Mouse (Mus musculus) midbrain, embryonic 13.5 days (tissue): ENCODE measurements around the gene Cadps. TPM values are rescaled to one million over a fixed set of nuclear protein-coding genes. Genes with fewer than 3 reads are reported as not detected.

Experiments used
- ATAC-seq: fragments of 200-750 bp; cut with Nextera tagmentation; 2 replicates; pipeline ENCODE4 v1.8.0; 2017; ENCODE audit warnings: mild to moderate bottlenecking, moderate TSS enrichment, moderate library complexity
- H3K27ac ChIP-seq: fragments of 300-500 bp; sonication (generic); 2 replicates; pipeline ENCODE4 v1.5.1; 2015; ENCODE audit warnings: inconsistent platforms, mild to moderate bottlenecking, moderate library complexity
- H3K27me3 ChIP-seq: fragments of 300-500 bp; sonication (generic); 2 replicates; pipeline ENCODE4 v1.6.1; 2015; ENCODE audit warnings: mild to moderate bottlenecking, inconsistent platforms
- H3K36me3 ChIP-seq: fragments of 300-500 bp; sonication (generic); 2 replicates; pipeline ENCODE4 v1.6.1; 2015; ENCODE audit warnings: mild to moderate bottlenecking, inconsistent platforms
- H3K4me1 ChIP-seq: fragments of 300-500 bp; sonication (generic); replicated peaks from 2 replicates; pipeline ENCODE4 v1.6.1; 2015; ENCODE audit warnings: inconsistent platforms
- H3K4me2 ChIP-seq: fragments of 300-500 bp; sonication (generic); replicated peaks from 2 replicates; pipeline ENCODE4 v1.6.1; 2015; ENCODE audit warnings: moderate library complexity, mild to moderate bottlenecking, inconsistent platforms
- H3K4me3 ChIP-seq: fragments of 300-500 bp; sonication (generic); replicated peaks from 2 replicates; pipeline ENCODE4 v1.5.1; 2015; ENCODE audit warnings: mild to moderate bottlenecking, inconsistent platforms
- H3K9ac ChIP-seq: fragments of 300-500 bp; sonication (generic); replicated peaks from 2 replicates; pipeline ENCODE4 v1.6.1; 2015; ENCODE audit warnings: mild to moderate bottlenecking, inconsistent platforms
- H3K9me3 ChIP-seq: fragments of 300-500 bp; sonication (generic); 2 replicates; pipeline ENCODE4 v1.6.1; 2016; ENCODE audit warnings: mild to moderate bottlenecking, inconsistent platforms
- WGBS: fragments of 180-500 bp; shearing (Covaris S2); methylation state at CpG from one replicate; pipeline ENCODE4 v1.1.7; 2015; 5-methylcytosine and 5-hydroxymethylcytosine counted together
- polyA plus RNA-seq: library from polyadenylated mRNA; unstranded; fragments of >200 nt; fragmentation: Nextera tagmentation; extraction: Ambion mirVana; gene quantifications from 2 replicates; pipeline ENCODE4 v1.2.1, GENCODE M21; 2015

Gene Cadps
- polyA plus RNA-seq, 1 experiment from 2014 or later, result 24.2 TPM

- Histone ChIP-seq H3K9ac (no peak overlapping the region), H3K4me1 (0 out of 2 replicates have a peak, but pooled peaks cover 3% of the 10 kb centered on the region), H3K27me3 (no peaks in the 10 kb centered on the region), H3K27ac (no peak overlapping the region), H3K4me3 (no peak overlapping the region), H3K36me3 (0 out of 2 replicates have a peak, but pooled peaks cover 4% of the 10 kb centered on the region), H3K4me2 (no peak overlapping the region), H3K9me3 (no peaks in the 10 kb centered on the region)
- ATAC-seq, result 0 out of 2 replicates have a peak, but pooled peaks have one; percentile 37
- 42% methylated on average over 3 of the region's 3 CpGs for WGBS
Measured at GRCm38 (mm10) chr14:12718766-12719165, 104.1 kb downstream of the Cadps start.

DNA sequence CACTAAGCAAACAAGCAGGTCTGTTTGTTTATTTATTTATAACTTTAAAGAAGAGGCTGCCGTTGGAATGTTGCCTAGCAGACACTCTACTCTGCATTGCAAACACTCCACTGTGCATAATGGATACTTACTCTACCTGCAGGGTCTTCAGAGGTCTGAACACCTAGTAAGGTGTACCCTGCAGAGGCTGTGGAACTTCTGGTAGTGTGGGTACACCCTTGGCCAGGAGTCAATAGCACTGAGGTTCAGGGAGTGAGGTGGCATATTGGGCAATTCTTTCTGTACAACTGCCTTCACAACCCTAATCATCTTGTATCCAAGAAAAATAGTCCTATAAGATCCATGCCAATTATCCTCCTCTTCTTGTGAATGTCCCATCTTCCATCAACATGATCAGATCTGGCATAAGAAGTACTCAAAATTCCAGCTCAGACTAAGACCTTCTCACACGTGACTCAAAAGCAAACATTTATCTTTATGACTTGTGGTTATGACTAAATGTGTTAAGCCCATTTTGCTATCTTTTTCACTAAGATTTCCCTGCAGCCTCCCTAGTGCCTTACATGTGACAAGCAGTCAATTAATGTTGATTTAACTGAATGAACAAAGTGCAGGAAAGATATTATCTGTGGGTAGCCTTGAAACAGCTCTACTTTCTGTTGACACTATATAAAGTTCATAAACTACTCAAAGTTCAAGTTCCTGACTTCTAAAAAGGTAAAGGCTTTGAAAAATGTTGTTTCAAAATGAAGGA, 106.8 kb downstream of the Cadps start:
- Histone ChIP-seq H3K27me3 (no peaks in the 10 kb centered on the region), H3K36me3 (0 out of 2 replicates have a peak, but pooled peaks cover 8% of the 10 kb centered on the region), H3K4me2 (no peak overlapping the region), H3K4me3 (no peak overlapping the region), H3K9ac (no peak overlapping the region), H3K4me1 (0 out of 2 replicates have a peak, but pooled peaks cover 3% of the 10 kb centered on the region), H3K27ac (no peak overlapping the region), H3K9me3 (no peaks in the 10 kb centered on the region)
- ATAC-seq, result no peak
- 78% methylated on average over 2 of the region's 2 CpGs for WGBS

- peaks cover 16% of the 10 kb centered on the region for H3K36me3 ChIP-seq
- H3K27me3 ChIP-seq, result no peaks in the 10 kb centered on the region
- no peak overlapping the region for H3K27ac ChIP-seq
- no peaks in the 10 kb centered on the region for H3K4me1 ChIP-seq
- no peak overlapping the region for H3K4me2 ChIP-seq
- H3K9ac ChIP-seq, result no peak overlapping the region
- 93% methylated on average over 3 of the region's 3 CpGs for WGBS
- no peak overlapping the region for H3K4me3 ChIP-seq
- no peaks in the 10 kb centered on the region for H3K9me3 ChIP-seq
- ATAC-seq, result no peak
Measured at GRCm38 (mm10) chr14:12707395-12707794, 115.5 kb downstream of the Cadps start.

GRCm38 (mm10) chr14:12704461-12704860, 118.4 kb downstream of the Cadps start:
- no peak for ATAC-seq
- no peak overlapping the region for H3K9ac ChIP-seq
- H3K4me3 ChIP-seq, result no peak overlapping the region
- no peak overlapping the region for H3K27ac ChIP-seq
- no peak overlapping the region for H3K4me2 ChIP-seq
- WGBS, result 64% methylated on average over 2 of the region's 2 CpGs
- H3K36me3 ChIP-seq, result peaks cover 16% of the 10 kb centered on the region
- no peaks in the 10 kb centered on the region for H3K9me3 ChIP-seq
- no peaks in the 10 kb centered on the region for H3K4me1 ChIP-seq
- H3K27me3 ChIP-seq, result no peaks in the 10 kb centered on the region

DNA sequence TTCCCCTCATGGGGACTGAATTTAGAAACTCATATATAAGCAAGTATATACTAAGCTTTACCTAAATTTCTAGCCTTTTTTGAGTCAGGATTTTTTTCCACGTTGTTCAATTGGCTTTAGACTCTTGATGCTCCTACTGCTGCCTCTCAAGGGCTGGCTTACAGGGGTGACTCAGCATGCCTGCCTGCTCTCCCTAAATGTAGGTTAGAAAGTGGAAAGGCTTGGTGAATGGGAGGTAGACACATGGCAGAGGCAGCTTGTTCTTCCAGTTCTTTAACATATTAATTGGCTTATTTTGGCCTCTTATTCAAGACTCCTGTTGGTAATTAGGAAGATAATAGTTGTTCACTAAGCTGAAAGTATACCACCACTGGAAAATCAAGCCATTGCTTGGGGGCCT, 132.7 kb downstream of the Cadps start:
- Histone ChIP-seq H3K27me3 (no peaks in the 10 kb centered on the region), H3K27ac (no peak overlapping the region), H3K4me1 (no peaks in the 10 kb centered on the region), H3K36me3 (no peaks in the 10 kb centered on the region), H3K4me2 (no peak overlapping the region), H3K9ac (no peak overlapping the region), H3K4me3 (no peak overlapping the region), H3K9me3 (no peaks in the 10 kb centered on the region)
- WGBS, result 33% methylated on average over 1 of the region's 1 CpGs
- no peak for ATAC-seq

- Histone ChIP-seq H3K36me3 (no peaks in the 10 kb centered on the region), H3K4me1 (peaks cover 7% of the 10 kb centered on the region), H3K9me3 (no peaks in the 10 kb centered on the region), H3K4me3 (no peak overlapping the region), H3K27ac (0 out of 2 replicates have a peak overlapping the region, but pooled peaks have one; percentile 30), H3K9ac (no peak overlapping the region), H3K4me2 (no peak overlapping the region), H3K27me3 (no peaks in the 10 kb centered on the region)
- 64% methylated on average over 3 of the region's 3 CpGs for WGBS
- ATAC-seq, result no peak
Measured at GRCm38 (mm10) chr14:12685015-12685414, 137.9 kb downstream of the Cadps start.

DNA sequence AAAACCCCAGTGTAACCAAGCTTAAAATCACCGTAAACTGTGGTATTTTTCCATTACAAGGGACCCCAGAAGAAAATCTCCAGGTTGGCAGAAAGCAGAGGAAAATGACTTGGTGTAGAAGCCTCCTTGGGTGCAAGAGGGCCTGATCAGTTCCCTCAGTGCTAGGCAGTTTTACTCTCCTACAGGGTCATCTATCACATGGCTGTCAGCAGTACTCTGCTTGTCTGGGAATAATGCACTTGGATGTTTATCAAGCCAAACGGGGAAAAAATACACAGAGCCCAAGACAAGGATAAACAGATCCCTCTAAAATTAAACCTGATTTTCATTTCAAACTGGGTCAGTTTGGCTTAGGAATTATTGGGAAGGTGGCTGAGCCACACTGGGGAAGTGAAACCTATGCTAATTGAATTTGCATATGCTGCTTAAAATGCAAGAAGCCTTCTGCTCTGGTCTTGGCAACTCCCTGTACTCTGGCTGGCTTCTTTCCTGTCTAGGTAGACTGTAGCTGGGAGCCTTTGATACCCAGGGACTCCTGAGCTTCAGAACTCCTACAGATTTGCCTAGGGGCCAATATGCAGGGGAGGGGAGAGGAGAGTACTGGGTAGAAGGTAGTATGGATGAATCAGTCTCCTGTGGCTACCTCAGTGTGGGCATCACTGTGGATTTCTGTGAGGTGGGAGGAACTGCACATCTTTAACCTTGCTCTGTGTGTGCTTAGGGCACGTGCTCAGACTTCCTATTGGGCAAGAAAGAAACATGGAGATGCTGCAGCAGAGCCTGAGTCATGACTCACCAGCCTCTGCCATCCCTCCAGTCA, 141.8 kb downstream of the Cadps start:
- H3K27ac ChIP-seq, result peak overlapping the region; percentile 60; the same call in 1 of the 2 replicates
- H3K27me3 ChIP-seq, result no peaks in the 10 kb centered on the region
- ATAC-seq, result peak; percentile 72
- peaks cover 3% of the 10 kb centered on the region; the same call in 1 of the 2 replicates for H3K36me3 ChIP-seq
- H3K4me1 ChIP-seq, result peaks cover 7% of the 10 kb centered on the region
- H3K9ac ChIP-seq, result no peak overlapping the region
- WGBS, result 71% methylated on average over 3 of the region's 3 CpGs
- no peak overlapping the region for H3K4me3 ChIP-seq
- no peaks in the 10 kb centered on the region for H3K9me3 ChIP-seq
- no peak overlapping the region for H3K4me2 ChIP-seq

DNA sequence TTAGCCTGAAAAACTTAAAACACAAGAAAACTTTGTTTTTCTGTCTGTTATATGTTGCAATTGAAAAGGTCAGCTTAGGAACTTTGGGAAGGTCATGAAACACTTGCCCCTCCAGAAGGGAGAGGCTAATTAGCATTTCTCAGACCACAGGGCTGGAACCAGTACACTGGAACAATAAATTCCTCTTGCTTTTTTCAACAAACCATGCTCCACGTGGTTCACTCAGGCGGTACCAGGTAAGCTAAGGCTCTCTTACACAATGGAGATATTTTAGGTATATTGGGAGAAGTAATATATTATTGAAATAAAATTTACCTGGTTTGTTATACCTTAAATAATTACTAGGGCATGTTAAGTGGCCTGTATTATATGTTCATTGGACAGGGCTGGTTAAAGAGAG, 161.4 kb downstream of the Cadps start:
- ATAC-seq, result no peak
- 82% methylated on average over 2 of the region's 2 CpGs for WGBS

DNA sequence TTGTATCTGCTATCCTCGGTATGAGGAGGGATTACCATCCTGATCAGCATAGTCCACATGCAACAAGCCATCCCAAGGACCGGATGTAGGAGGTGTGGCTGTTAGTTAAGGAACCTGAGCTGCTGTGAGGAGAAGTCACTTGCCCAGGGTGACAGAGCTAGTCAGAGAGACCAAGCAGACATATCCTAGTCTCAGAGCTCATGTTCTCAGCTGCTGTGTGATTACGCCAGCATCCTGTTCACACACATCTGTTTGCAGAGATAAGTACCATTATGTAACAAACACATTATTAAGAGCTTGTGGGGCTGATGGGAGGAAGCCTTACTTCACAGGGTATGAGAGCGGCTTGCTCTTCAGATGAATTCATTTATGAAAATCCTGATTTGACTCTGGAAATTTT, 165.5 kb downstream of the Cadps start:
- H3K9me3 ChIP-seq, result no peaks in the 10 kb centered on the region
- H3K4me1 ChIP-seq, result 0 out of 2 replicates have a peak, but pooled peaks cover 3% of the 10 kb centered on the region
- H3K4me2 ChIP-seq, result no peak overlapping the region
- no peak overlapping the region for H3K9ac ChIP-seq
- WGBS, result 67% methylated on average over 4 of the region's 4 CpGs
- H3K36me3 ChIP-seq, result no peaks in the 10 kb centered on the region
- H3K27me3 ChIP-seq, result no peaks in the 10 kb centered on the region
- H3K4me3 ChIP-seq, result no peak overlapping the region
- ATAC-seq, result no peak
- H3K27ac ChIP-seq, result no peak overlapping the region

More for the DNA sequence above, 161.4 kb downstream of the Cadps start:
- Histone ChIP-seq H3K9ac (no peak overlapping the region), H3K27ac (no peak overlapping the region), H3K4me1 (0 out of 2 replicates have a peak, but pooled peaks cover 3% of the 10 kb centered on the region), H3K9me3 (no peaks in the 10 kb centered on the region), H3K27me3 (no peaks in the 10 kb centered on the region), H3K36me3 (no peaks in the 10 kb centered on the region), H3K4me2 (no peak overlapping the region), H3K4me3 (no peak overlapping the region)

DNA sequence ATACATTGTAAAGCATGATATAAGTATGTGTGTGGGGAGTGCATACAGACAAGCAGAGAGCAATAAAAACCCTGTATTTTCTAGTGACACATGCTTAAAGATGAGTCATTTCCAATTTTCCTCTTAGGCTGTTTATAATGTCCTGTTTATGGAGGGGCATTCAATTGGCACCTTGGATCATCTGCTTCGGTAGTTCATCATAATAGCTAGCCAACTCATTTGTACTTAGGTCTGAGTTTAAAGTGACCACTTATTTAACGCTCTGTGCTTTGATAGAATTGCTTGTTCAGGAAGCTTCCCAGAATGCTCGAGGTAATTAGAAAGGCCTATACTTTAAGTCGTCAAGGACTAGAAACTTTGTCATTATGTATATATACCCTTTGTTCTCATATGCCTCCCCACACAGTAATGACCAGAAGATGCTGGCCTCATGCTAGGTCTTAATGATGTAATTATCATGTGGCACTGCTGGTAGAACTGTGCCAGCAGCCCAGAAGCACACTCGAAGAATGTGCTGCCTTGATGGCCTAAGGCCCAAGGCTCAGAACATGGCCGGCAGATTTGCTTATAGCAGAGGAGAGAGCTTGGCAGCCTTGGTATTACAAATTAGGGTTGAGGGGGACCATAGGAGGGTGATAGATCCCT, 179.9 kb downstream of the Cadps start:
- Histone ChIP-seq H3K4me1 (no peaks in the 10 kb centered on the region), H3K9me3 (no peaks in the 10 kb centered on the region), H3K4me3 (no peak overlapping the region), H3K27ac (no peak overlapping the region), H3K27me3 (no peaks in the 10 kb centered on the region), H3K36me3 (no peaks in the 10 kb centered on the region), H3K4me2 (no peak overlapping the region), H3K9ac (no peak overlapping the region)
- no peak for ATAC-seq
- WGBS, result 73% methylated on average over 6 of the region's 6 CpGs

DNA sequence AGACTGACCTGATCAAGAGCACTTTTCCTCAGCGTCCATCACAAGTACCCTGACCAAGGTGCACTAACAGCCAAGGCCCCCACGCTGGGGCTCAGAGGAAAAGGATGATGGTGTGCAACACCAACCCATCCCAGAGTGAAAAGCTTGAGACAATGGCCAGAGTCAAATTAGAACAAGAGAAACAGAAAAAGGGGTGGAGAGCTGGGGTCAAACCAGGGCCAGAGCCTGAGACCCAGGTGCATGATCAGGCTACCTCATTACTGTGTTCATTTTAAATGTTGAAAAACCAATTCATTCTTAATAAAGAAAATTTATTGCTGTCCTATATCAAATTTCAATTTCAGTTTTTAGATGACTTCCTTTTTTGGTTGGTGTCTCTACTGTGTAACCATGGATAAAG, 184.1 kb downstream of the Cadps start:
- no peaks in the 10 kb centered on the region for H3K27me3 ChIP-seq
- no peaks in the 10 kb centered on the region for H3K9me3 ChIP-seq
- no peak overlapping the region for H3K4me2 ChIP-seq
- H3K27ac ChIP-seq, result no peak overlapping the region
- WGBS, result 94% methylated on average over 2 of the region's 2 CpGs
- no peak overlapping the region for H3K4me3 ChIP-seq
- ATAC-seq, result no peak
- no peaks in the 10 kb centered on the region for H3K36me3 ChIP-seq
- no peak overlapping the region for H3K9ac ChIP-seq
- H3K4me1 ChIP-seq, result no peaks in the 10 kb centered on the region
